Mouse (Mus musculus): ENCODE measurements around the gene Tubgcp2.

Gene Tubgcp2

DNA sequence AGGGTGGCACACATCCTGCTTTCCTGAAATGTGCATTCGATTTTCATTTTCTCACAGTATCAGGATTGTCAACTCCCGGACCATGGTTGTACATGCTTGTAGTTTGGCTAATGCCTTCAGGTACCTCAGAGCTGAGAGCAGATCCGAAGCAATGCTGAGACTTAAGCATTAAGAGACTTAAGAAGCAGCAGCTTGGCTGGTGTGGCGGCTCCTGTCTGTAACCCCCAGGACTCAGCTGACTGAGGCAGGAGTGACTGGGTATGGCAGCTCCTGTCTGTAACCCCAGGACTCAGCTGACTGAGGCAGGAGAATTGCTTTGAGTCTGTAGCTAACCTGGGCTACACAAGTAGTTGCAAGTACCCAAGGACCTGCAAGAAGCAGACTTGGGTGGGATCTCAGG is 9.1 kb upstream of the Tubgcp2 start:
- no peak for DNase-seq

- no peak for DNase-seq
Observed at GRCm38 (mm10) chr7:140042728-140043127, 6.3 kb upstream of the Tubgcp2 start.

- DNase-seq: no peak
Observed at GRCm38 (mm10) chr7:140037171-140037555, 694 bp upstream of the Tubgcp2 start.

- no peak for DNase-seq
Observed at GRCm38 (mm10) chr7:140035456-140035855, 1.0 kb downstream of the Tubgcp2 start.

- no peak for DNase-seq
Observed at GRCm38 (mm10) chr7:140033386-140033785, 3.1 kb downstream of the Tubgcp2 start.

DNA sequence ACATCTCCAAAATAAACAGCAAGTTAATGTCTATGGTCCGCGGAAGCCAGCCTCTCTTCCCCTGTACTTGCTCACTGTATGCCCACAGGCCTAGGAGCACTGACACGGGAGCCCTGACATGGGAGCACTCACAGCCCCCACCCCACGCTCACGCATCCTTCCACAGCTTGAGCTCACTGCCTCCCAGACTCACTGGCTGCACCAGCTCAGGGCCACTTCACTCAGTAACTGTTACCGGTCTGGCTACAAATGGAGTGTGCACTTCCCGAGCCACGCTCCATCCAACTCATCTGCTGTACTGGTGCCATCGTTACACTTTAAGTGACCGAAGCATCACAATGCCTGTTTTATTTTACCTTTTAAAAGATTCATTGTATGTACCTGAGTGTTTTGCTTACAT is 4.1 kb downstream of the Tubgcp2 start:
- no peak for DNase-seq

GRCm38 (mm10) chr7:140031771-140032170 is 4.7 kb downstream of the Tubgcp2 start:
- DNase-seq: no peak

DNA sequence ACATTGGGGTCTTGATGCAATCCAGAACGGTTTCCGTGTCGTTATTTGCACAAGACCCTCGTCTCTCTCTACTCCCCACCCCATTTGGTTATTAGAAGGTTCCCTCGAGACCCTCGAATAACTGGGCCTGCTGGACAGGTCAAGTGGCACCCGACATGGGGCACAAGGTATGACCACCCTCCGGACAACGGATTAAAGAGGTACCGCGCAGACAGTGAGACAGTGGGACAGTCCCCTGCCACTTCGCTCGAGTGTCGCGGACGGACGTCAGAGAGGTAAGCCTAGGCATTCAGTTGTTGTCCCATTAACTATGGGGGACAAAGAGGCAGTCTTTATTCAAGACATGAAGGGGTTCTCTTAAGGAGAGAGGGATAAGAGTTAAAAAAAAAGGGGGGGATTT is 25.1 kb downstream of the Tubgcp2 start:
- DNase-seq: no peak

DNA sequence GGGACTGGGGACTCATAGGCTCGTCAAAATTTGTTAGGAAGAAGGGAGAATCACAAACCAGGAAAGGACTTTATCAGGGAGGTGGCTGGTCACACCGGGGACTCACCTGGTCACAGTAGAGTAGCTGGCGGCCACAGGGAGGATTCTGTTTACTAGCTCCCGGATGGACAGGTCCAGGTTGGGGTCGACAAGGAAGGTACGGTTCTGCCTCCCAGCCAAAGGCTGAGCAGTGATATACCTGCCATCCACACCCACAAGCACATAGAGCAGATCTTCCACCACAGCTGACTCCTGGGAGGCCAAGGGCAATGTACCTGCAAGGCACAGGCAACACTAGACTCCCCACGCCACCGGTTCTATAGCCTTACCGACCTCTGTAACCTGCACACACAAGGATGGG is 28.7 kb downstream of the Tubgcp2 start:
- DNase-seq: no peak

DNA sequence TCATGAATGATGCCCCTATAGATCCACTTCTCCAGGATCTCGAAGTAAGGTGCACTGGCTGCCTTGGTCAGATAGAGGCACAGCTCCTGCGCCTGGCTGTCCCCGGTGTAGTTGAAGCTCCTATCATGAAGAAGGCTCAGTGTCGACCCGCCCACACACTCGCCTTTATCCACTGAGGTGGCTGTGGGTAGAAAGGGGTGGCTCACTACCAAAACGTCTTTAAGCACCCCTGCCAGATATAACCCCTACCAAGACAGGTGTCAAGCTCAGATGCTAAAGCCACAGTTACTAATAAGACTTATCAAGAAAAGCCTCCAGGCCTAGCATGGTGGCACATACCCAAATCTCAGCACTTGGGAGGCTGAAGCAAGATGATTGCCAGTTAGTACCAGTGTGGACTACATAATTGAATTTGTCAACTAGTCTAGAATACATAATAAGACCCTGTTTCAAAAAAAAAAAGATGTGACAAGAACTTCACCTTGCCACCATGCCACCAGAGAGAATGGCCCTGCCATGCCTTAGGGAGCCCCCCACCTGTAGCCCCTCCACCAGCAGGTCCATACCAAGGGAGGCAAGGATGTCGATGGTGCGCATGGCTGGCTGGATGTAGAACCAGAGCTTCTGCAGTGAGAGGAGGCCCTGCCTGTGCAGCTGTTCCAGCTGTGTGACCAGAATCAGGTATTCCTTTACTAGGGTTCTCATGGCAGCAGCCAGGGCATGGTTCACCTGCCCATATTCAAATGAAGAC is 29.4 kb downstream of the Tubgcp2 start:
- no peak for DNase-seq

- no peak for DNase-seq
Observed at GRCm38 (mm10) chr7:140004666-140005065, 31.8 kb downstream of the Tubgcp2 start.

DNA sequence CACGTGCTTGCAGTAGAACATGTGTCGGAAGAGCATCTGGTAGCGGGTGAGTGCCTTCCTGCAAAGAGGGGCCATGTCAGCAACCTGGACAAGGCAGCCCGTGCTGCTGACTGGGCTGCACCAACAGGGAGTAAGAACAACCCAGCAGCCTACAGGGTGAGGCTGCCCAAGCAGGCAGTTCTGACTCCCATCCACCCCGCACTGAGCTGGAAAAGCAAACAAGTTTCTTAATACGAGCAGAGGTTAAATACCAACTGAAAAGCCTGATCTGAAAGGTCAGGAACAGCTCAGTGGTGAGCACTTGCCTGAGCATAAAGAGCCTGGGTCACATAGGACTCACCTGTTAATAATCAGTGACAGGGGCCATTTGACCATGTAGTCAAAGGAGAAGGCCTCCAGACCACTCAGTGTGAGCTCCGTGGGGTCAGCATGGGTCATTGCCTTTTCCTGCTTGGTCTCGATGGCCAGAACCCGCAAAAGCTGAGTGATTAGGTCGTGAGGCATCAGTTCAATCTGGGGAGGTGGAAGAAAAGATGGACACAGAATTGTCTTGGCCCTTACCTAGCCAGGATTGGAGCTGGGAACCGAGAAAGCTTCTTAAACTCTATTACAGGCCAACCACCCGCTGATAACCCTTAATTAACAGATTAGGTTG is 35.3 kb downstream of the Tubgcp2 start:
- DNase-seq: no peak

DNA sequence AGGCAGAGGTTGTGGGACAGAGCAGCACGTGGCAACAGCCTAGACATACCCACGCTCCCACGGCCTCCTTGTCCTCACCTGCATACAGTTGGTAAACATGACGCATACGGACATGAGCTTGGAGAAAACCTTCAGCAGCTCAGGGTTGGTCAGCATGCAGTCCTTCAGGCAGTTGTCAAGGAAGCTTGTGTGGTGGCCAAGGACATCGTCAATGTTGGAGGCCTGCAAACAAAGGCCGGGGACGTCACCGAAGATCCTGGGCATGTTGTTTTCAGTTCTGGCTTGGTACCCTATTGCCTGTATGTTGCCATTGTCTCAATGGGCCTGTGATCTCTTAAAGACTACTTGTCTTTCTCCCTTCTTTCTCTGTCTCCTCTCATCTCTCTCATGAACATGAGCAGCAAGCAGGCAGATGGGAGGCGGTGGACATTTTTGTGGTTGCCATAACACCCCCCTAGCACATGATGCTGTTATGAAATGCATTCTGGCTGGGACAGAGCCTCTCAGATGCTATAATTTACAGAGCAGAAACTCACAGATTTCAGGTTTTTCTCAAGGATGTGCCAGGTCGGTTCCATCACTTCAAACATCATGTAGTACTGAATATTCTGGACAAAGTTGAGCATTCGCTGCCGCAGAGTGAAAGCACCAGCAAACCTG is 37.6 kb downstream of the Tubgcp2 start:
- DNase-seq: no peak

- DNase-seq: peak; percentile 69
Observed at GRCm38 (mm10) chr7:139994676-139995075, 41.8 kb downstream of the Tubgcp2 start.

- no peak for DNase-seq
Observed at GRCm38 (mm10) chr7:139994202-139994601, 42.3 kb downstream of the Tubgcp2 start.

GRCm38 (mm10) chr7:139993532-139993931 is 42.9 kb downstream of the Tubgcp2 start:
- DNase-seq: no peak

DNA sequence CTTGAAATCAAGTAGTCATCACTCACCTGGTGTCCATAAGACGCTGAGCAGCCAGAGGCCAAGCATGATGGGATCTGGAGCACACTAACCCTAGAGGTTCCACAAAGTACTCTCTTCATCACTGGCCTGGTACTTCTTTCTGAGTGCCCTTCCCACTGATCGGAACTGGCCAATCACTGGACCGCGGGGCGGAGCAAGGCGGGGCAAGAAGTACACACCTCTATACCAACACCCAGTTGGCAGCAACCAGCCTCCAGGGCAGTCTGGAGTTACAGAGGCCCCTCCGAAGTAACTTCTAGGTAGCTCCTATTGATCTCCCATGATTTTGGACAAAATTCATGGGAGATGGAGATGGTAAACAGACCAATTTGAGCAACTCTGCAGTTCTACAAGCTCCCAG is 44.1 kb downstream of the Tubgcp2 start, which contains the start of gene Adam8:
TSS of gene Adam8 (minus strand) at position 157 of the 400 bp plus-strand sequence.
- no peak for DNase-seq

GRCm38 (mm10) chr7:139990864-139991394 is 45.5 kb downstream of the Tubgcp2 start:
- DNase-seq: no peak

DNA sequence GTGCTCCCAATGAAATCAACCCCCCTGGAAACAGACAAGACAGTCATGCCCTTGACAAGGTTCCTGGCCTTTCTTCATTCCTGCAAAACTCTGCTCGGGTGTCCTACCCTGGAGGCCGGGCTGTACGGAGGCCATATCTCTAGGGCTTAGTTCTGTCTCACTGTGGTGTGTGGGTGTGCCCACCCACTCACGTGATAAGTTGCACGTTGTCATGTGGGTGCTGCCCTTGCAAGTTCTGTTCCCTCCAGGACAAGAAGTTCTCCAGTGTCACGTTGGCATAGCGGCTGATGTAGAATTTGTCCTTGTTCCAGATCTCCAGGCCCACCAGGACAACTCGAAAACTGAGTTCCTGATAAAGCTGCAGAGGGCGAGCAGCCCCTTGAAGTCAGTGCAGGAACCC is 48.2 kb downstream of the Tubgcp2 start:
- no peak for DNase-seq

GRCm38 (mm10) chr7:139984505-139984904 is 52.0 kb downstream of the Tubgcp2 start:
- no peak for DNase-seq

GRCm38 (mm10) chr7:139982058-139982457 is 54.4 kb downstream of the Tubgcp2 start:
- no peak for DNase-seq

GRCm38 (mm10) chr7:139980778-139981177 is 55.7 kb downstream of the Tubgcp2 start:
- DNase-seq: no peak

DNA sequence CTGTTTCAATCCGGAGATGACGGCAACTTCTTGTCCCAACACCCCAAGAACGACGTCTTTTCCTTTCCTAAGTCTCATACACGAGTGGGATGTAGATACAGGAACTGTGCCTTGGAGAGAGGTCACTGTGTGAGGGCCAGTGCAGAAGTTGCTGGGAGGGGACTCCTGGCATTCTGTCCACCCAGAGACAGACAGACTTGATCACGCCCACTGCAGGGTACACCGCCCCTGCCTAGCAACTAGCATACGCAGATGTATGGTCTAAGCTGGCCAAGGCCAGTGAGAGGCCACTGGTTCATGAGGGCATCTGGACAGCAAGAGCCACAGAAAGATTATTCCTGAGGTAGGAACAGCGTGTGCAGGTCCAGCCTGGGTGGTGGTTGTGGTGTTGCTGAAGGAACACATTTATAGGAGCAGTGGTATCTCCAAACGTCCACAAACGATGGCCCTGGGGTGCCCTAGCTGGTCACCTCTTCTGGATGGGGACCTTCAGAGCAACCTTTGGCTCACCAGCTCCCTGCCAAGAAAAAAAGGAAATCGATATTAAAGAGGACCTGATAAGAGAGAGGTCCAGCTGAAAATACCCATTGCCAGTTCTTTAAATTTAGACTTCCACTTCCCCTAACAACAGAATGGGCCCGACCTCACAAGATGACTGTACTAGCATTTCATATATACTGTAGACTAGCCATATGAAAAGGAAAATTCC is 57.3 kb downstream of the Tubgcp2 start:
- no peak for DNase-seq

Data from right cerebral cortex, postnatal 14 days (tissue).